Mouse (Mus musculus): ENCODE results near the gene Fbln5.

DNA sequence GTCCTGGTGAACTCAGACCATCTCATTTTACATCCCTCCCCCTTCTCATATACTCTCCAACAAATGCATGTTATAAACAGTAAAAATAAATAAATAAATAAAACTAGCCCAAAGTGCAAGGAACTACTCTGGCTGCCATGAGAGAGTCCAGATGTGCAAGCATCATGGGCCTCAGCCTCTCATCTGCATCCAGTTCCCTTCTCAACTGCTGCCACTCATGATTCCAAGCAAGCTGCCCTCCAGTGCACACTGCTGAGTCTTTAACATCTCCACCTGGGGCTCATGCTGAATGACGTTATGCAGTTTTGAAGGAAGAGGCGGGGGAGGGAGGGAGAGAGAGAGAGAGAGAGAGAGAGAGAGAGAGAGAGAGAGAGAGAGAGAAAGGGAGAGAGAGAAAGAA lies 76.5 kb downstream of the Fbln5 start:
- TF ChIP-seq CTCF (conservative IDR thresholded peaks at IDR 0.05; ENCODE audit: low read length) (no peak), POU5F1 (IDR thresholded peaks at IDR 0.05; ENCODE audit: borderline replicate concordance, low read length) (no peak), NANOG (IDR thresholded peaks at IDR 0.05; ENCODE audit: borderline replicate concordance, low read length) (no peak)

All from E14TG2a.4 (cell line).